Mouse (Mus musculus): ENCODE data around the gene Slc44a1.

DNA sequence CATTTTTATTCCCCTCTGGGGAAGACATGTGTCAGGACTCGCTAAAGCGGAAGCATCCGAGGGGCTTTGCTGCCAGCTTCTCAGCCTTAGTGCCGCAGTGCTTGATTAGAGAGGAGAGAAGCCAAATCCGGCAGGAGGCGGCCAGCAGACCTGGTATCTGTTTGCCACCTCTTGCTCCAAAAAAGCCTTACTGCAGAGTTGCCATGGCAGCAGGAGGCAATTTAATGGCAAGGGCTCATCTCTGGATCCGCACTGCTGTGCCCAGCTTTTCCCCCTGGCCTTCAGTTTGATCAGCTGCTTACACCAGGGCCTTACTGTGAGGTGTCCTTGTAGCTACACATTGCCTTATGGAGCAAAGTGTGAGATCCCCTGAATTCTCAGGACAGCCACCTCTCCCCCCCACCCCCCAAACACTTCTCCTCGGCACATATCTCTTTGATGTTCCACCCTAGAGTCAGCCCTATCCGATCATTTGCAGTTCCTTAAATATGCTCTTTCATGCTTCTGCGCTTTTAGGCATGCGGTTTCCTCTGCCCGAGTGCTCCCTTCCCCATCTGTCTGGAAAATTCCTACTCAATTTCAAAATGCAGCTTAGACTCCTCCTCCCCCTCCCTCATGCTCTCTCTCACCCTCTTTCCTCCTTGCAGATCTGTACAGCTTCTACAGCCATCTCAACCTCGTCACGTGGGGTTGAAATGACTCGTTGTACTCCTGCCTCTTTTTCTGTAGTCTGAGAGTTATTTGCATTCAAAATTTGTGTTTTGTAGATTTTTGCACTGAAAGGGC, 72.1 kb downstream of the Slc44a1 start:
- TF ChIP-seq POLR2A (IDR thresholded peaks at IDR 0.05; ENCODE audit: extremely low read depth, insufficient read depth, low read length), result no peak
- no peak for TF ChIP-seq CTCF (IDR thresholded peaks at IDR 0.05; ENCODE audit: extremely low read depth, insufficient read depth, low read length)
